Mouse (Mus musculus) gastrocnemius, adult 2 months (tissue): Measurements from ENCODE around the gene F2rl3. TPM values are rescaled to one million over a fixed set of nuclear protein-coding genes. Genes with fewer than 3 reads are reported as not detected.

Experiments
- DNase-seq: peaks from one replicate; pipeline ENCODE4 v3.0.0; 2022
- H3K27ac ChIP-seq: fragments of 200-600 bp; 2 replicates; pipeline ENCODE4 v1.8.1; 2022; ENCODE audit warnings: mild to moderate bottlenecking
- H3K4me3 ChIP-seq: fragments of 200-600 bp; 2 replicates; pipeline ENCODE4 v1.8.1; 2022; ENCODE audit warnings: mild to moderate bottlenecking, moderate library complexity
- CTCF ChIP-seq: fragments of 200-600 bp; IDR thresholded peaks from 2 replicates; pipeline ENCODE4 v1.8.1; 2022; ENCODE audit warnings: antibody characterized with exemption, mild to moderate bottlenecking, moderate library complexity
- intact Hi-C: fragments of 180-260 bp; cut with DNase I; formaldehyde crosslinking; loops from one replicate; pipeline ENCODE4 v1.15.1; 2025
- total RNA-seq, 2 experiments: library from RNA; stranded (reverse); gene quantifications; 2 replicates each; pipeline ENCODE4 v1.2.3; 2021

The F2rl3 gene
- total RNA-seq, 2 experiments from 2014 or later = 1.1 to 1.6 TPM

DNA sequence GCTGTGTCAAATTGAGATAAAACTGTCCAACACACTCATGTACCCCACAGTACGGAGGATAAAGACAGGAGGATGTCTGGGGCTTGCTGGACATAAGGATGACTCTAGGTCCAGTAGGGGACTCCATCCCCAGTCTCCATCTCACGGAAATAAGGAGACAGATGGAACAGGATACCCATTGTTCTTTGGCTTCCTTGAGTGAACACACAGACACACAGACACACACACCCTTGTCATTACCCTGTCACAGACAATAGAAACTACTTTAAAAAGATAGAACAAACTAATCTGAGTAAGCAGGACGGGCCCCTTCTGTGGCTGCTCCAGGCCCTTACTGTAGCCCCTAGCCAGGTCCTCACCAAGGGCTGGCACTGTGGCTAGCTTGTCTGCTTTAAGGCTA lies 9.4 kb upstream of the F2rl3 start:
- no peak overlapping the region for H3K27ac ChIP-seq
- no peak for DNase-seq
- no peak overlapping the region for H3K4me3 ChIP-seq
- intact Hi-C loops = no loop called here
- TF ChIP-seq CTCF = no peak

DNA sequence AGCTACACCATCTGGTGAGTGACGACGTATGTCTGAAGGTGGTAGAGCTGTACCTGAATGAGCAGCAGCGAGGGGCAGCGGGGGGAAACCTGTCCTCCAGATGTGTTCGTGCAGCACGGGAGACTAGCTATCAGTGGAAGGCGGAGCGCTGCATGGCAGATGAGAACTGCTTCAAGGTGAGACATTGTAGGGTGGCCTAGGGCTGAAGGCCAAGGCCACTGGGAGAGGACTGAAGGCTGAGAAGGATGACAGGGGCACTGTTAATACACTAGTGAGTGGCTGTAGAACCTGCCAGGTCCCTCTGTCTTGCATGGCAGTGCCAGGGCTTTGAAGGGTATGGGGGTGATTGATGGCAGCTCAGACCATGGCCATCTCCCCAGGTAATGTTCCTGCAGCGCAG lies 8.5 kb upstream of the F2rl3 start:
- no peak overlapping the region for H3K4me3 ChIP-seq
- TF ChIP-seq CTCF = no peak
- intact Hi-C loops = no loop called here
- H3K27ac ChIP-seq = no peak overlapping the region
- DNase-seq = no peak

DNA sequence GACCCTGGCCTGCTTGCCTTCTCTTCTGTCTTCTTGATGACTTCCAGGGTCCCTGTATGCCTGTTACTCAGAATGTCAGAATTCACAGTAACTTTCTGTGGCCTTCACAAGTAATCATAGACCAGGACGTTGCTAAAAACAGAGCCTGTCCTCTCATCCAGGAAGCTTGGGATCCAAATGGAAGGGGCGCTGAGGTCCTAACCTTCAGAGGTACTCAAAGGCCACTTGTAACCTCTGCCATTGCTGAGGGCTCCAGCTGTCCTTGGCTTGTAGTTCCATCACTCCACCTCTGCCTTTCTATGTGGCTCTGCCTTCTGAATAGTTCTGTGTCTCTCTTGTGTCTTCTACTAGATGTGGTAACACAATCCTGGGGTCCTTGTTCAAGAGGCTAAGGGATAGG lies 7.9 kb upstream of the F2rl3 start:
- no peak for DNase-seq
- intact Hi-C loops = no loop called here

DNA sequence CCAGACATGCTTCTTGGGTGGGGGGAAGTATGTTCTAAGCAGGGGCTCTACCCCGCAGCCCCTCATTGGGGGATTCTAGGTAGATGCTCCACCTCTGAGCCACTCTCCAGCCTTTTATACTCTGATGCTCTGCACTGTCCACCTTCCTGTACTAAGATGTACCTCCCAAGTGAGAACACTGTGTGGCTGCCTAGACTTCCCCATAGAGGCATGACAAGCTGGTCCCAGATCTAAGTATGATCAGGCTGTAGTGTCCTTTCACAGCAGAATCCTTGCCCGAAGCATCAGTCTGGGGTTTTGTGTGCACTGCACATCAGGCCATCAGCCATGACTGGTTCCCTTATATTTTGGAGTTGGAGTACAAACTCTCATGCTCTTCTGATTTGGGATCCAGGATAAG lies 5.6 kb upstream of the F2rl3 start:
- DNase-seq = no peak

More for the DNA sequence above, 7.9 kb upstream of the F2rl3 start:
- TF ChIP-seq CTCF = no peak
- Histone ChIP-seq H3K27ac (no peak overlapping the region), H3K4me3 (no peak overlapping the region)

DNA sequence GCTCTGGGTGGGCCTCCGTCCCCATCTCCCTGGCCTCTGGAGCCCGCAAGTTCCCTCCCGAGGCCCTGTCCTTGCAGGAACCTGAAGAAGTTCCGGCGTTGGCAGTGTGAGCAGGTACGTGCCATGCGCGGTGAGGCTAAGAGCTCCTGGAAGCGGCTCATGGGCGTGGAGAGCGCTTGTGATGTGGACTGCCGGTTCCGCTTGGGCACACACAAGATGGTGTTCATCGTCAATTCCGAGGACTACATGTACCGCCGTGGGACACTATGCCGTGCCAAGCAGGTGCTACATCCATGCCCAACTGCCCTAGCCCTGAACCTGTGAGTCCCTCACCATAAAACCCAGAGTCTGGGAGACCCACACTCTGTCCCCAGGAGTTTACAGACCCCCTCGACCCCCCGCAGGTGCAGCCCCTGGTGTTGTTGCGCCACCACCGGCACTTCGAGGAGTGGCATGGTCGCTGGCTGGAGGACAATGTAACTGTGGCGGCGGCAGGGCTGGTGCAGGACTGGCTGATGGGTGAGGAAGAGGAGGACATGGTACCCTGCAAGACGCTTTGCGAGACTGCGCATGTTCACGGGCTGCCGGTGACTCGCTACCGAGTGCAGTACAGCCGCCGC lies 4.8 kb upstream of the F2rl3 start:
- intact Hi-C loops = no loop called here
- H3K27ac ChIP-seq = no peak overlapping the region
- H3K4me3 ChIP-seq = no peak overlapping the region
- TF ChIP-seq CTCF = no peak
- DNase-seq = no peak

More for the DNA sequence above, 5.6 kb upstream of the F2rl3 start:
- intact Hi-C loops = no loop called here
- no peak for TF ChIP-seq CTCF
- no peak overlapping the region for H3K27ac ChIP-seq
- no peak overlapping the region for H3K4me3 ChIP-seq

DNA sequence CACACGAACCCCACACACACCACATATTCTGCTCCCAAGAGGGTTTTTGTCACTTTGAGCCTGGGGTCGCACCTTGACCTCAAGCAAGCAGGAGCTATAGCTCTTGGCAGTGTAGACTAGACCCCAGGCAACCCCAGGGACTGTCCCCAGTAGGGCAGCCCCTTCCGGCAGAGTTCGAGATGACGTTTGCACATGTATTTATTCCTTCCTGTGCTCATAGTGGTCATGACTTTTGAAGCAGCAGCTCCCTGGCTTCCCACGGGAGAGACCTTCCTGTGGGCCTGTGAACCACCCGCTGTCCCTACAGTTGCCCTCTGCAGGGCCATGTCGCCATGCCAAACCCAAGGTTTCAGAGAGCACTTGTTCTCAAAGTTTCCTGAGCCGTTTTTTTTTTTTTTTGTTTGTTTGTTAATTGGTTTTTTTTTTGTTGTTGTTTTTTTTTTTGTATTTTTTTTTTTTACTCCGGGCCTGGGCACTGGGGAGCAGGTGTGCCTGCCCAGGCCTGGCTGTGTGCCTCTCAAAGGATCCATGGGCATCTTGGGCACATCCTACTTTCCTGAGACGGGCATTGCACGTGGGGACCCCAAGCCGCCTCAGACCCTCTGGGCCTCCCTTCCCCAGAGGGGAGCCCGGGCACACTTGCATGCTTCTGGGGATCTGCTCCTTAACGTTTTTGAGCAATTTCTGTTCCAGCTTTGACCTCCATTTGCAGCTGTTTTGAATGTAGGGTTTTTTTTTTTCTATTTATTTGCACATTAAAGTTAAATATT lies 4.1 kb upstream of the F2rl3 start:
- no peak for DNase-seq
- intact Hi-C loops = no loop called here
- TF ChIP-seq CTCF = no peak
- Histone ChIP-seq H3K27ac (no peak overlapping the region), H3K4me3 (no peak overlapping the region)

DNA sequence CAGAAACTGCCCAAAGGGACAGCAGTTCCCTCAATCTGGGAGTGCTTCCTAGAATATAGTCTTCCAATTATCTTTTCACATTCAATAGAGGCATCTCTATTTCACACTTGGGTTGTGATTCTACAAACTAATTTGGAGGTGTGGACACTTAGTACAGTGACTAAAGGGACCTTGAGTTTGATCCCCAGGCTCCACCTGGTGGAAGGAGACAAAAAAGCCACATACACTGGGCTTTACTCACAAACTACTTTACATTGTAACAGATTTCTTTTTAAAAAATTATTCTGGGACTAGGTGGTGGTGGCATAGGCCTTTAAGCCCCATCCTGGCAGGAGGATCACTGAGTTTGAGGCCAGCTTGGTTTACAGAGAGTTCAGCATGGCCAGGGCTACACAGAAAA lies 3.4 kb upstream of the F2rl3 start:
- H3K4me3 ChIP-seq = no peak overlapping the region
- no peak; the same call in 1 of the 2 replicates for TF ChIP-seq CTCF
- no peak overlapping the region for H3K27ac ChIP-seq
- intact Hi-C loops = no loop called here
- no peak for DNase-seq

DNA sequence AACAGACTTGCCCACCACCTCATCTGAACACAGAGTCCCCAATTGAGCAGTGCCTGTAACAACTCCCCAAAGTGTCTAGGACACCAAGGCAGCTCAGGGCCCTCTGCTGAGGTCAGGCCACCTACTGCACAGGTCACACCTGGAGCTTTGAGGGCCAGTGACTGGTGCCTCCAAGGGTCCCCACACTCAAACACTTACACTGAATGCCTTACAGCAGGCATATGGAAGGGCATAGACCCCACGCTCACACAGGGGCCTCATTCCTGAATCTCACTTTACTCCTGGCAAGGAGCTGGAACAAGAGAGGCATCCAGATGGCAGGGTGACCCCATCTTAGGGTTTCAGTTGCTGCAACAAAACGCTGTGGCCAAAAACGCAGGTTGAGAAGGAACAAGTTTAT lies 1.5 kb upstream of the F2rl3 start:
- intact Hi-C loops = no loop called here
- TF ChIP-seq CTCF = no peak
- Histone ChIP-seq H3K27ac (no peak overlapping the region), H3K4me3 (no peak overlapping the region)
- DNase-seq = no peak

DNA sequence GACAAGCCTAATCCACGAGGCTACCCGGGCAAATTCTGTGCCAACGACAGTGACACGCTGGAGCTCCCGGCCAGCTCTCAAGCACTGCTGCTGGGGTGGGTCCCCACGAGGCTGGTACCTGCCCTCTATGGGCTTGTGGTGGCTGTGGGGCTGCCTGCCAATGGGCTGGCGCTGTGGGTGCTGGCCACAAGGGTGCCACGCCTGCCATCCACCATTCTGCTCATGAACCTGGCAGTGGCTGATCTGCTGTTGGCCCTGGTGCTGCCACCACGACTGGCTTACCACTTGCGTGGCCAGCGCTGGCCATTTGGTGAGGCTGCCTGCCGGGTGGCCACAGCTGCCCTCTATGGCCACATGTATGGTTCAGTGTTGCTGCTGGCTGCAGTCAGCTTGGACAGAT lies 626 bp downstream of the F2rl3 start:
- no peak for TF ChIP-seq CTCF
- intact Hi-C loops = no loop called here
- DNase-seq = no peak
- Histone ChIP-seq H3K27ac (peak overlapping the region; percentile 44), H3K4me3 (peak overlapping the region; percentile 32)

DNA sequence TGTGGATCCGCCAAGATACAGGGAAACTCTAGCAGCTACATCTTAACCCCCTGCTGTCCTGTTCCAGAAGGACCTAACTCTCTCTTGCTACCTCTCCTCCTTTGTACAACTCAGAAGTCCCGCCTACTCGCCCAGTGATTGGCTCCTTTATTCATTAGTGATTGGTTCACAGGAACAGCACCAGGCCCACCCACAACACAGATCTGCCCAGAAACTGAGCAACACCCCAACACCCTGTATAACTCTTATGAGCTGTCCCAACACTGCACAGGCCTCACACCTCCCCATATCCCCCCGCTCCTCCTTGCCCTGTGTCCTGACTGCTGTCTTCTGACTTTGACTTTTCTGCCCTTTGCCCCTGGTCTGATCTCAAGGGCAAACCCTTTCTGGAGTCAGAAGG lies 4.0 kb downstream of the F2rl3 start:
- TF ChIP-seq CTCF = no peak
- intact Hi-C loops = no loop called here

DNA sequence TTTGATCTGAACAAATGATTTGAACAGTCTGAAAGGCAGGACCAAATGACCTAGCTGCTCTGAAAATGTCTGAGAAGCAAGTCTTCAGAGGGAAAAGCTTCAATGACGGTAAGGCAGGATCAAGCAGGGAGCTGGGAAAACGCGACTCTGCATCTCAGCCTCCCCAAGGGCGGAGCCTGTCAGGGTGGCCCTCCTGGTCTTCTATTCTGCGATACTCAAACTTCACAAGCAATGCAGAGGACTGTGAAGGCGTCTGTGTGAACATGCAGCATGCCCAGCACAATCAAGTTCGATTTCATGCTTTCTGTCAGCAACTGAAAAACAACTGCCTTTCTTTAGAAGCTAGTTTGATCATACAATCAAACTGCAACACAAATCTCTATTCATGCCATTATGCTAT lies 5.1 kb downstream of the F2rl3 start:
- TF ChIP-seq CTCF = no peak
- H3K27ac ChIP-seq = no peak overlapping the region
- intact Hi-C loops = no loop called here
- no peak for DNase-seq
- H3K4me3 ChIP-seq = no peak overlapping the region

More for the DNA sequence above, 4.0 kb downstream of the F2rl3 start:
- no peak overlapping the region for H3K4me3 ChIP-seq
- DNase-seq = no peak
- no peak overlapping the region for H3K27ac ChIP-seq

DNA sequence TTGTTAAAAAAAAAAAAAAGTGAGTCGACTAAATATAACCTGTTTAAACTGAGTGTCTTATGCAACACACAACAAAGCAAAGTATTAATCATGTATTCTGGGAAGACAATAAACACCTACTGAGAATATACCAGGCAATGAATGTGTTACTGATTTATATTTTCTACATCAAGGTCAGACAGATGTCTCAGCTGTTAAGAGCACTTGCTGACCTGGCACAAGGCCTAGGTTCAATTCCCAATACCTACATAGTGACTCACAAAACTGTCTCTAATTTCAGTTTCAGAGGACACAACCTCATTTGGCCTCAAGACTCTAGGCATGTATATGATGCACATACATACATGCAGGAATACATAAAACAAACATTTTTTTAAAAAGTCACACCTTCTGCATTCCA lies 16.1 kb downstream of the F2rl3 start:
- DNase-seq = no peak
- Histone ChIP-seq H3K27ac (no peak overlapping the region), H3K4me3 (no peak overlapping the region)
- TF ChIP-seq CTCF = no peak
- intact Hi-C loops = no loop called here

DNA sequence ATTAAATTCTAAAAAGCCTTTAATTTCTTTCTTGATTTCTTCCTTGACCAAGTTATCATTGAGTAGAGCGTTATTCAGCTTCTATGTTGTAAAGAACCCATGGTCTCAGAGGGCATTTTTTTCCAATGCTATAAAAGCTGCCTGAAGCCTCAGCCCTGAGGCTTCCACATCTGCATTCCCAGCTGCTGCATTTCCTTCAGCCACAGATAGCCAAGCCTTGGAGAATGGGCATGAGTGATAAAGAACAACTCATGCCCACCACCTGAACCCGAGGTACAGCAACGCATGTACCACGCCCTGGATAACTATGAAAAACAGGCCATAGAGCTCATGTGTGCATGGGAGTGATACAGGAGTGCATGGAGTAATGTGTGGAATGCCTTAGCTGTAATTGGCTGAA lies 19.0 kb downstream of the F2rl3 start:
- no peak for TF ChIP-seq CTCF
- intact Hi-C loops = no loop called here
- H3K27ac ChIP-seq = no peak overlapping the region
- no peak overlapping the region for H3K4me3 ChIP-seq
- DNase-seq = no peak

DNA sequence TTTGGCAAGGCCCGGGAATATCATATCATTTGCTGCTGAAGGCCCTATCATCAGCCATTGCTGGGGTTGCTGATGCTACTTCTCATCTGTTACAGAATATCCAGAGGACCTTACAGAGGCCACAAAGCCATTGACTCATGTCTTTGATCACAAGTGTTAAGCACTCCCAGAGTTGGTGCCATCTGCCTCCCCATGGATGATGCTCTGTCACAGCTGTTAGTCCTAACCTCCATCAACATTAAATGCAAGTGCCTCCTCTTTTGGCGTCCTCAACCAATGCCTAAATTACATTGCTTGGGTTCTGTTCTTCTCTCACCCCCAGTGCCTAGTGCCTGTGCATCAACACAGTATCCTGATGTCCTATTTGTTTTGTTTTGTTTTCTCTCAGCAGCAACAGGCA lies 39.9 kb downstream of the F2rl3 start:
- no peak for TF ChIP-seq CTCF

More for the DNA sequence above, 39.9 kb downstream of the F2rl3 start:
- Histone ChIP-seq H3K27ac (no peak overlapping the region), H3K4me3 (no peak overlapping the region)
- intact Hi-C loops = no loop called here
- no peak for DNase-seq
